Mouse (Mus musculus): ENCODE measurements around the gene Zc2hc1c.

- TF ChIP-seq CTCF (IDR thresholded peaks at IDR 0.05; ENCODE audit: insufficient read depth, low read depth, low read length) = no peak
- no peak for TF ChIP-seq POLR2A (IDR thresholded peaks at IDR 0.05; ENCODE audit: insufficient read depth, low read depth, low read length)
Measured at GRCm38 (mm10) chr12:85347196-85347595, 58.8 kb downstream of the Zc2hc1c start.
